Mouse (Mus musculus): ENCODE data around the gene Tubgcp5. TPM values are rescaled to one million over a fixed set of nuclear protein-coding genes. Genes with fewer than 3 reads are reported as not detected.

Gene Tubgcp5
- polyA plus RNA-seq (2015; fragmentation: Nextera tagmentation; extraction: Ambion mirVana), result 9.9 and 11.5 TPM in 2 replicates

GRCm38 (mm10) chr7:55793952-55794603 lies at the start of gene Tubgcp5:
Tubgcp5 (plus strand) TSS chr7:55794154.

GRCm38 (mm10) chr7:55767926-55768325 lies 26.0 kb upstream of the Tubgcp5 start, which contains the start of gene Siglech:
Siglech (plus strand) TSS chr7:55768178.

GRCm38 (mm10) chr7:55841445-55841844 lies 47.5 kb downstream of the Tubgcp5 start, which contains the start of gene Cyfip1:
Cyfip1 (plus strand) TSS chr7:55841745.

Other genes with a start within 250 kb of the Tubgcp5 start
- gene Siglech, start 26.0 kb upstream of the Tubgcp5 start, polyA plus RNA-seq (2015; fragmentation: Nextera tagmentation; extraction: Ambion mirVana), result 0.18 and 0.45 TPM in 2 replicates
- gene Cyfip1, start 47.6 kb downstream of the Tubgcp5 start, polyA plus RNA-seq (2015; fragmentation: Nextera tagmentation; extraction: Ambion mirVana), result 34.0 and 37.9 TPM in 2 replicates
- 25.5 and 26.6 TPM in 2 replicates for gene Nipa2, start 168.3 kb downstream of the Tubgcp5 start, polyA plus RNA-seq (2015; fragmentation: Nextera tagmentation; extraction: Ambion mirVana)
- gene Nipa1, start 225.8 kb downstream of the Tubgcp5 start, polyA plus RNA-seq (2015; fragmentation: Nextera tagmentation; extraction: Ambion mirVana), result 2.7 TPM in 2 replicates

All from skeletal muscle tissue, postnatal 0 days (tissue).